Mouse (Mus musculus) embryonic facial prominence, embryonic 15.5 days (tissue): ENCODE results near the gene Tsga10. TPM values are rescaled to one million over a fixed set of nuclear protein-coding genes. Genes with fewer than 3 reads are reported as not detected.
A peak's percentile ranks its signal among the peaks of the same experiment; 100 is the strongest.

ENCODE experiments used
- ATAC-seq: fragments of 200-750 bp; cut with Nextera tagmentation; 2 replicates; pipeline ENCODE4 v1.8.0; 2017; ENCODE audit warnings: low read depth, moderate TSS enrichment; ENCODE audit not compliant: insufficient number of reproducible peaks, low FRiP score, low TSS enrichment
- H3K27ac ChIP-seq: fragments of 300-500 bp; sonication (generic); replicated peaks from 2 replicates; pipeline ENCODE4 v1.5.1; 2015; ENCODE audit warnings: mild to moderate bottlenecking, inconsistent platforms
- H3K27me3 ChIP-seq: fragments of 300-500 bp; sonication (generic); 2 replicates; pipeline ENCODE4 v1.6.1; 2015; ENCODE audit warnings: inconsistent platforms
- H3K36me3 ChIP-seq: fragments of 300-500 bp; sonication (generic); 2 replicates; pipeline ENCODE4 v1.6.1; 2015; ENCODE audit warnings: mild to moderate bottlenecking, inconsistent platforms
- H3K4me1 ChIP-seq: fragments of 300-500 bp; sonication (generic); 2 replicates; pipeline ENCODE4 v1.6.1; 2015; ENCODE audit warnings: inconsistent platforms
- H3K4me2 ChIP-seq: fragments of 300-500 bp; sonication (generic); replicated peaks from 2 replicates; pipeline ENCODE4 v1.6.1; 2015; ENCODE audit warnings: mild to moderate bottlenecking, inconsistent platforms
- H3K4me3 ChIP-seq: fragments of 300-500 bp; sonication (generic); replicated peaks from 2 replicates; pipeline ENCODE4 v1.5.1; 2015; ENCODE audit warnings: mild to moderate bottlenecking, inconsistent platforms
- H3K9ac ChIP-seq: fragments of 300-500 bp; sonication (generic); 2 replicates; pipeline ENCODE4 v1.6.1; 2015; ENCODE audit warnings: inconsistent platforms
- H3K9me3 ChIP-seq: fragments of 300-500 bp; sonication (generic); replicated peaks from 2 replicates; pipeline ENCODE4 v1.6.1; 2016; ENCODE audit warnings: inconsistent platforms
- WGBS: fragments of 180-500 bp; shearing (Covaris S2); methylation state at CpG from one replicate; pipeline ENCODE4 v1.1.7; 2015; 5-methylcytosine and 5-hydroxymethylcytosine counted together
- polyA plus RNA-seq: library from polyadenylated mRNA; unstranded; fragments of >200 nt; fragmentation: Nextera tagmentation; extraction: Ambion mirVana; gene quantifications from 2 replicates; pipeline ENCODE4 v1.2.1, GENCODE M21; 2015

Tsga10 gene
- 8.3 and 8.9 TPM in 2 replicates for polyA plus RNA-seq

- no peaks in the 10 kb centered on the region for H3K36me3 ChIP-seq
- H3K9ac ChIP-seq: peak within 1 kb of the TSS; percentile 53
- no peaks in the 10 kb centered on the region for H3K9me3 ChIP-seq
- ATAC-seq: no peak
- 76% methylated on average over 6 of the region's 6 CpGs for WGBS
- no peaks in the 10 kb centered on the region for H3K27me3 ChIP-seq
- peak within 1 kb of the TSS; percentile 91 for H3K27ac ChIP-seq
- peak within 1 kb of the TSS; percentile 64 for H3K4me3 ChIP-seq
- H3K4me1 ChIP-seq: peaks cover 7% of the 10 kb centered on the region
- peak within 1 kb of the TSS; percentile 77 for H3K4me2 ChIP-seq
Measured at GRCm38 (mm10) chr1:37866286-37866685, at the start of gene Tsga10. Gene Tsga10, minus strand, starts transcription at chr1:37866429.

DNA sequence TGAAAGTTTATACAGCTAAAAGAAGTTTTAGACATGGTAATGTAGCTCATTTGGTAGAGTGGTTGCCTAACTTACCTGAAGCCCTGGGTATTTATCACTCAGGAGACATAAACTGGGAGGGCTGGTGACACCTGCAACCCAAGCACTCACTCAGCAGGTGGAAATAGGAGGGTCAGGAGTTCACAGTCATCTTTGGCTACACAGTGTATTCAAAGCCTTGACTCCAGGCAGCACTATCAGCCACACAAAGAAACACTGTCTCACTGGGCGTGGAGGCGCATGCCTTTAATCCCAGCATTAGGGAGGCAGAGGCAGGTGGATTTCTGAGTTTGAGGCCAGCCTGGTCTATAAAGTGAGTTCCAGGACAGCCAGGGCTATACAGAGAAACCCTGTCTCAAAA, 46.5 kb upstream of the Tsga10 start:
- Histone ChIP-seq H3K9me3 (no peaks in the 10 kb centered on the region), H3K27ac (no peak overlapping the region), H3K27me3 (0 out of 2 replicates have a peak, but pooled peaks cover 2% of the 10 kb centered on the region), H3K36me3 (no peaks in the 10 kb centered on the region), H3K4me1 (no peaks in the 10 kb centered on the region), H3K4me2 (no peak overlapping the region), H3K4me3 (no peak overlapping the region), H3K9ac (no peak overlapping the region)
- no peak for ATAC-seq
- 73% methylated on average over 2 of the region's 2 CpGs for WGBS

GRCm38 (mm10) chr1:37903178-37903577, 36.9 kb upstream of the Tsga10 start:
- H3K9ac ChIP-seq: no peak overlapping the region
- H3K27ac ChIP-seq: no peak overlapping the region
- no peak for ATAC-seq

GRCm38 (mm10) chr1:37900288-37900687, 34.1 kb upstream of the Tsga10 start:
- WGBS: 61% methylated on average over 6 of the region's 6 CpGs
- Histone ChIP-seq H3K27me3 (no peaks in the 10 kb centered on the region), H3K4me2 (no peak overlapping the region), H3K4me3 (no peak overlapping the region), H3K9ac (no peak overlapping the region), H3K27ac (no peak overlapping the region), H3K4me1 (no peaks in the 10 kb centered on the region), H3K9me3 (no peaks in the 10 kb centered on the region), H3K36me3 (peaks cover 36% of the 10 kb centered on the region)
- ATAC-seq: peak; percentile 57

More at GRCm38 (mm10) chr1:37903178-37903577, 36.9 kb upstream of the Tsga10 start:
- no peak overlapping the region for H3K4me3 ChIP-seq
- no peaks in the 10 kb centered on the region for H3K4me1 ChIP-seq
- WGBS: 36% methylated on average over 6 of the region's 6 CpGs
- H3K4me2 ChIP-seq: no peak overlapping the region
- peaks cover 15% of the 10 kb centered on the region for H3K36me3 ChIP-seq
- H3K9me3 ChIP-seq: no peaks in the 10 kb centered on the region
- H3K27me3 ChIP-seq: no peaks in the 10 kb centered on the region

DNA sequence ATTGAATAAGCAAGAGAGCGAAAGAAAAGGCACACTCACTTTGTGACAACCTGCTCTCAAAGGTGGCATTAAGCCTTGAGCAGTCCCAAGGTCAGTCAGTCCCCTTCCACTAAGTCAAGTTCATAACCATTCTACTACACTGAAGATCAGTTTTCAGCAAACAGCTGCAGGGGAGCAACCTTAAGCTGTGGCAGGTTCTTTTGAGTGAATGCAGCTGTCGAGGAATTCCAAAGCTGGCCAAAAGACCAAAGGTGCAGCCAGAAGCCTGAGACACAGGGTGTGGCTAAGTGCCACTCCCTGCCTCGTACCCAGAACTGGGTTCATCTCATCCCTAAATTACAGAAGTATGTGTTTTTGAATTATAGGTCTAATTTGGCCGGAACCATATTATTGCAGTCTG, 33.6 kb upstream of the Tsga10 start:
- H3K4me3 ChIP-seq: no peak overlapping the region
- H3K4me2 ChIP-seq: no peak overlapping the region
- no peak for ATAC-seq
- no peaks in the 10 kb centered on the region for H3K4me1 ChIP-seq
- 76% methylated on average over 4 of the region's 4 CpGs for WGBS
- H3K27ac ChIP-seq: no peak overlapping the region
- H3K9ac ChIP-seq: no peak overlapping the region
- H3K9me3 ChIP-seq: no peaks in the 10 kb centered on the region
- H3K27me3 ChIP-seq: no peaks in the 10 kb centered on the region
- peaks cover 40% of the 10 kb centered on the region for H3K36me3 ChIP-seq

- no peak overlapping the region for H3K4me3 ChIP-seq
- peaks cover 43% of the 10 kb centered on the region for H3K36me3 ChIP-seq
- ATAC-seq: no peak
- no peak overlapping the region for H3K4me2 ChIP-seq
- H3K4me1 ChIP-seq: peaks cover 11% of the 10 kb centered on the region
- H3K9me3 ChIP-seq: no peaks in the 10 kb centered on the region
- no peaks in the 10 kb centered on the region for H3K27me3 ChIP-seq
- H3K9ac ChIP-seq: no peak overlapping the region
- H3K27ac ChIP-seq: no peak overlapping the region
Measured at GRCm38 (mm10) chr1:37894606-37895005, 28.4 kb upstream of the Tsga10 start.

DNA sequence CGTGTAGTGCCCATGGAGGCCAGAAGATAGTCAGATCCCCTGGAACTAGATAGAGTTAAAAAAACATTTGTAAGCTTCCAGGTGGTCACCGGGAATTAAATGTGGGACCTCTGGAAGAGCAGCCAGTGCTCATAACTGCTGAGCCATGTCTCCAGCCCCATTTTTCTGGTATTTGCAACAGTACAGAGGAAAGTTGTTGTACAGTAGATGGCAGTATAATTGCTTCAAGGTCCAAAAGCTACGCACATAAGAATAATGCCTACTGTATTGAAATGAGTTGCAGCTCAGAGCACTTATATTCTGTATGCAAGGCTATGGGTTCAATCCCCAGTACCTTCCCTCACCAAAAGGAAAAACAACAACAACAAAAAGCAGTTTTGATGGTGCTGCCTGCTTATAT, 25.2 kb upstream of the Tsga10 start:
- 52% methylated on average over 3 of the region's 3 CpGs for WGBS
- no peaks in the 10 kb centered on the region for H3K9me3 ChIP-seq
- peaks cover 22% of the 10 kb centered on the region for H3K36me3 ChIP-seq
- peaks cover 17% of the 10 kb centered on the region for H3K4me1 ChIP-seq
- H3K4me2 ChIP-seq: peak overlapping the region; percentile 71
- no peak for ATAC-seq
- no peak overlapping the region for H3K9ac ChIP-seq
- no peak overlapping the region for H3K27ac ChIP-seq
- H3K27me3 ChIP-seq: no peaks in the 10 kb centered on the region
- peak overlapping the region; percentile 78 for H3K4me3 ChIP-seq

- peak within 1 kb of the TSS; percentile 64 for H3K9ac ChIP-seq
- peaks cover 17% of the 10 kb centered on the region for H3K4me1 ChIP-seq
- ATAC-seq: peak; percentile 89
- no peaks in the 10 kb centered on the region for H3K27me3 ChIP-seq
- peak within 1 kb of the TSS; percentile 89 for H3K27ac ChIP-seq
- H3K9me3 ChIP-seq: no peaks in the 10 kb centered on the region
- H3K4me3 ChIP-seq: peak within 1 kb of the TSS; percentile 78
- under 1% methylated on average over 41 of the region's 41 CpGs for WGBS
- peak within 1 kb of the TSS; percentile 71 for H3K4me2 ChIP-seq
- peaks cover 13% of the 10 kb centered on the region for H3K36me3 ChIP-seq
Measured at GRCm38 (mm10) chr1:37890025-37890652, 23.9 kb upstream of the Tsga10 start, which contains the start of the genes Mitd1 and Mrpl30. Gene Mitd1, minus strand, starts transcription at chr1:37890411. Gene Mrpl30, plus strand, starts transcription at chr1:37890477.

- Histone ChIP-seq H3K4me2 (peak overlapping the region; percentile 71), H3K27me3 (no peaks in the 10 kb centered on the region), H3K9me3 (no peaks in the 10 kb centered on the region), H3K4me3 (peak overlapping the region; percentile 78), H3K4me1 (peaks cover 17% of the 10 kb centered on the region), H3K36me3 (peaks cover 11% of the 10 kb centered on the region), H3K27ac (0 out of 2 replicates have a peak overlapping the region, but pooled peaks have one; percentile 89), H3K9ac (peak overlapping the region; percentile 53; the same call in 1 of the 2 replicates)
- 82% methylated on average over 7 of the region's 7 CpGs for WGBS
- ATAC-seq: no peak
Measured at GRCm38 (mm10) chr1:37889206-37889605, 23.0 kb upstream of the Tsga10 start.

DNA sequence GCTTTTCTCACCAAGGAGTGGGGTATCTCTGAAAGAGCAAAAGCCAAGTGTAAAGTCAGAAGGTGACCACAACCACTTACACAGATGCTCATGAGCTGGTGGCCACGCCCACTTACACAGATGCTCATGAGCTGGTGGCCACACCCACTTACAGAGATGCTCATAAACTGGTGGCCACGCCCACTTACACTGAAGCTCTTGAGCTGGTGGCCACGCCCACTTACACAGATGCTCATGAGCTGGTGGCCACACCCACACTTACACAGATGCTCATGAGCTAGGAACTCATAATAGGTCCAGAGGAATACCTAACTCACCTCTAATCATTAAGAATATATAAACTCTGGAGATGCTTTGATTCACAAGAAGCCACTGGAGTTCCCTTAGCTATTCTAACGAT, 18.2 kb upstream of the Tsga10 start:
- Histone ChIP-seq H3K4me2 (no peak overlapping the region), H3K4me3 (no peak overlapping the region), H3K36me3 (peaks cover 36% of the 10 kb centered on the region), H3K4me1 (peaks cover 5% of the 10 kb centered on the region), H3K9ac (no peak overlapping the region), H3K27me3 (no peaks in the 10 kb centered on the region), H3K27ac (no peak overlapping the region), H3K9me3 (no peaks in the 10 kb centered on the region)
- ATAC-seq: no peak
- WGBS: 74% methylated on average over 4 of the region's 4 CpGs

- Histone ChIP-seq H3K4me3 (no peak overlapping the region), H3K9me3 (no peaks in the 10 kb centered on the region), H3K9ac (no peak overlapping the region), H3K4me1 (no peaks in the 10 kb centered on the region), H3K27ac (no peak overlapping the region), H3K36me3 (peaks cover 45% of the 10 kb centered on the region), H3K4me2 (no peak overlapping the region), H3K27me3 (no peaks in the 10 kb centered on the region)
- no peak for ATAC-seq
- WGBS: 82% methylated on average over 4 of the region's 4 CpGs
Measured at GRCm38 (mm10) chr1:37883411-37883810, 17.2 kb upstream of the Tsga10 start.
